Comparison of ENCODE assay signal across 7 mouse cellular contexts in the genomic region with DNA sequence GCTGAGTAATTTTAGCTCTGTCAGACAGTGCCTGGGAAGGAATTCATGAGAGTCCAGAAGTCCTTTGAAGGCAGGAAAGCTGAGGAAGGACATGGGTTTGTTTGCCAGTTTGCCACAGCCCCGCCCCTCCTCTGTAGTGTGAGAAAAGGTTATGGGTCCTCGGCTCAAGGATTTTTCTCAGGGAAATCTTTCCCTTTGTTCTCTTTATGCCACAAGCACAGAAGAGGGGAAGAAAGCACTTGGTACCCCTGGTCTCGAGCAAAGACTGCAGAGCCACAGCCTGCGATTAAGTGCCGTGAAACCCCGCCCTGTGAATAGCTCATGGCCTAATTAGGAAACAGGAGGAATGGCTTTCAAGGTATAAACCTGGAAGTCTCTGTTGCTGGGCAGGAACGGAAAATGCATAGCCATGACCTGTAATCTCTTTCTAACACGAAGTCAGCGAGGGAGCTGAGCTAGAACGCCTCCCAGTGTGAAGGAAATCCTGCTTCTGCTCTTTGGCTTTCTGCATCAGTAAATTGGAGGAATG.
DNase-seq lines count a peak whose midpoint lies in the region; ATAC-seq lines count a peak whose summit lies in the region.

No protein-coding gene starts in this region.

- H3K9me3 ChIP-seq in hindbrain, embryonic 14.5 days (ENCODE audit: control insufficient read depth, low read length): no peaks in the 10 kb centered on the region

- no peak overlapping the region for H3K4me3 ChIP-seq in hindbrain, embryonic 14.5 days (replicated peaks; ENCODE audit: low read length)

- peak overlapping the region; percentile 30 for H3K4me2 ChIP-seq in hindbrain, embryonic 14.5 days (replicated peaks)

- H3K9ac ChIP-seq in hindbrain, embryonic 14.5 days: 0 out of 2 replicates have a peak overlapping the region, but pooled peaks have one; percentile 24

- 0 out of 2 replicates have a peak overlapping the region, but pooled peaks have one; percentile 17 for H3K27ac ChIP-seq in hindbrain, embryonic 14.5 days

- H3K4me1 ChIP-seq in hindbrain, embryonic 14.5 days (replicated peaks; ENCODE audit: control insufficient read depth, insufficient read depth, low read length): 0 out of 2 replicates have a peak, but pooled peaks cover 2% of the 10 kb centered on the region

- H3K36me3 ChIP-seq in hindbrain, embryonic 14.5 days (replicated peaks; ENCODE audit: control insufficient read depth, insufficient read depth): no peaks in the 10 kb centered on the region

- WGBS in hindbrain, embryonic 14.5 days: 26% methylated on average over 10 of the region's 10 CpGs

- H3K27me3 ChIP-seq in hindbrain, embryonic 14.5 days (ENCODE audit: control insufficient read depth, insufficient read depth, low read length): no peaks in the 10 kb centered on the region

- peak; percentile 40; the same call in 1 of the 2 replicates for ATAC-seq in hindbrain, embryonic 14.5 days (ENCODE audit: low FRiP score)

- DNase-seq in adipocyte (ENCODE audit: low spot score): peak; percentile 34
- DNase-seq in embryo, embryonic 11 days: peak; percentile 14
- no peak for DNase-seq in hindbrain, embryonic 14.5 days (ENCODE audit: low spot score)
- peak; percentile 8 for DNase-seq in mesoderm, embryonic 11.5 days (ENCODE audit: low read depth, low spot score)
- no peak for DNase-seq in gastrocnemius, postnatal 25 days
- DNase-seq in liver: no peak
- no peak for DNase-seq in frontal cortex, adult 2 months (ENCODE audit: extremely low spot score in 1 of 2, low spot score in 1 of 2)

Comparison
In these comparisons a context has a peak if more than half of its experiments do, and no peak if none do; other contexts are left out.
1. DNase-seq: peak in adipocyte (single experiment), embryo, embryonic 11 days (single experiment) and mesoderm, embryonic 11.5 days (single experiment); none in hindbrain, embryonic 14.5 days (single experiment), gastrocnemius, postnatal 25 days (single experiment), liver (single experiment) and frontal cortex, adult 2 months (0 of 2).